Mouse (Mus musculus) B cell, adult (primary cell): Measurements from ENCODE around the gene Pcdh11x. TPM values are rescaled to one million over a fixed set of nuclear protein-coding genes. Genes with fewer than 3 reads are reported as not detected.

Experiments
- total RNA-seq: library from RNA; stranded (reverse); gene quantifications from 4 replicates; pipeline ENCODE4 v1.2.4, GENCODE M21; 2023; ENCODE audit not compliant: inconsistent age

Pcdh11x gene
- total RNA-seq: not detected in 4 replicates

DNA sequence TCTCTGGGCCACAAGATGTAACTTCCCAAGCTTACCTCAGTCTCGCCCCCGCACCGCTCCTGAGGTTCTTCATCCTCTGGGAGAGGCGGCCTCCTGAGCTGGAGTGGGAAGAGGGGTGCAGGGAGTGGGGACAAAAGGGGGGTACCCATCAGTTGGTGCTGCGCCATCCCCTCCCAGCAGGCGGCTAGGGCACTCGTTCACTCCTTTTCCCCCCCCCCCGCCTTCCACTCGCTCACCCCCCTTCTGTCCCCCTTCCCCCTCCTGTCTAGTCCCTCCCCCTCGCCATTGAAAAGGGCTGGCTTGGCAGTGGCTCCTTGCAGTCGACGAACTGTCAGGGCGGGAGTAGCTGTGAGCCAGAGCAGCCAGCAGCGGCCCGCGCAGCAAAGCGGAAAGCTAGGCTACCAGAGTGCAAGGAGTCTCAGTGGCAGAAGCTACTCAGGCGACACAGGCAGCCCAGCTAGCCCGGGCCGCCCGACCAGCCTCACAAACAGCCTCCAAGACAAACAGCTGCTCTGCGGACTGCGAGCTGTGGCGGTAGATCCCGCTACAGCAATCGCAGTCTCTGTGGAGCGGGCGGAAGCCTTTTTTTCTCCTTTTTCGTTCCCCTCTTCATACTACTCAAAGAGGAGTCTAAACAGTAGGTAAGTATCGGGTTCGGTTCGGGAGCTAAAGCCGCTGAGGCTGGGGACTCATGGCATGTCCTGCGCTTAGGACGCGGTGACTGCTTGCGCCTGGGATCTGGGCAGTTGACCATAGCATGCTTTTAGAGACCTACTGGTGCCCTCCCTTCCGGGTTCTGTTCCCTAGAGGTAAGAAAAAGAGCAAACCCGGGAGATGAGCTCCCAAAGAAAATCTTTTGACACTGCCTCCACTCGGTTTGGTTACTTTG, at the start of gene Pcdh11x:
Pcdh11x (plus strand) TSS at position 249 of the 889 bp plus-strand sequence.

DNA sequence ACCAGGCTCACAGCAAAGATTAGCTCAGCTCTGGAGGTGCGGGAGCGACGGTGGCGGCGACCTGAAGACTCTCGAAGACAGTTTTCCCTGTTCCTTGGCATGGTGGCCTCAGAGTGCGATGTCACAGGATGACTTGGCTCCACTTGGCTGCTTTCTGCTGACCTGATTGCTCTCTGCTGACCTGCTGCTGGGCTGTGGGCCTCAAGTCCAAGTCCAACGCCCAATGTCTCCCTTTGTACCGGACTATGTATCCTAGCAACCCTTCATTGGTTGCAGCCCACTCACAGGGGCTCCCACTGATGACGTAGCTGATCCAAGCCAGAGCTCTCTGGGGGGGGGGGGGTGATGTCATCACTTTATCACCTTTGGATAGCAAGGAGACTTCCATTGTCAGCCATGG, 22.9 kb downstream of the Pcdh11x start, which contains the start of gene H2afb3:
H2afb3 (minus strand) TSS at position 101 of the 400 bp plus-strand sequence.

Other genes with a start within 250 kb of the Pcdh11x start
- gene H2afb3, start 22.8 kb downstream of the Pcdh11x start, total RNA-seq: not detected in 4 replicates